Mouse (Mus musculus): ENCODE measurements at regions not wholly inside any gene's neighbourhood (a gene's known extent, or its start where the extent isn't known, plus 50 kb on each side); places are given as distances from the start of the nearest gene placed in this dataset.

DNA sequence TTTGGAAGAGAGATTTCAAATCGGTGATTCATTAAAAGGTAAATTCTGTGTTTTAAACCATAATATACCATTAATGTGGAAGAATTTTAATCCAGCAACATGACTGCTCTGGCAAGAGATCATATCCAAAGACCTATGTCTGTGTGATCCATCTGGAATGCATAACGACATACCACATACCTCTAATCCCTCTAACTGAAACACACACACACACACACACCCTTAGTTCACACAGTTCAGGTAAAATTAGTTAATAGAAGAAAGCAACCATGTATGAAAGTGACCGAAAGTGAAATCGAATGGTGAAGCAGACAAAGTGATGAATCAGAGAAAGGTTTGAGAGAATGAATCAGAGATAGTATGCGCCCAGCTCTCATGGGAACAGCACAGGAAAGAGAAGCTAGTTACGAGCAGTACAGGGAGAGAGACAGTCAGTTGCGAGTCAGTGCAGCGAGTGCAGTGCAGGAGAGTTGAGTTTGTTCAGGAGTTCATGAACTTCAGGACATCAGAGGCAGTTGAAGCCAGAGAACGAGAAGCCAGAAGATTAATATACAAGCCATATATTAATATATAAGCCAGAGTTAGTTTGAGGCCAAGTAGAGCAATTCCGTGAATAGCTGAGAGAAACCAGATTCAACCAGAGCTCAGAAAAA, 213.0 kb upstream of the Celf2 start:
- WGBS: 64% methylated on average over 10 of the region's 10 CpGs
- ATAC-seq (ENCODE audit: insufficient read depth, low FRiP score): no peak
- no peaks in the 10 kb centered on the region for H3K9me3 ChIP-seq (replicated peaks; ENCODE audit: control insufficient read depth, low read length)

DNA sequence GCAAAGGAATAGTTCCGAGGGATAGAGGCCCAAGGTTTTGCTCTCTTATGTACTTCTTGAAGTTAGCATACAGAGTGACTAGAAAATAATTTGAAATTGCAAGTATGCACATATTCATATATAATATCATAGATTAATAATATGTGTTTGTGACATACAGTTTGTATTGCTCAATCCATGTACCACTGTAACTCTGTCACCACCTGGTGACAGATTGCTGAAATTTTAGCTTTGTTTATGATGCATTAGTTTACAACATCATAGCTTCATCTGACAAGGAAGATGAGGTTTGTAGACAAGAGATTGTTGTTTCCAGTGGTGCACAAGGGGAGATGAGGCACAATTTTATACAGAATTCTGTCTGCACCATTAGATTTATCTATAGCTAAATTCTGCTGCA, 201.7 kb upstream of the Celf2 start:
- Histone ChIP-seq H3K27me3 (ENCODE audit: control insufficient read depth, insufficient read depth, low read length) (no peaks in the 10 kb centered on the region), H3K4me1 (ENCODE audit: control insufficient read depth, insufficient read depth, low read length) (no peaks in the 10 kb centered on the region), H3K9ac (ENCODE audit: low read length) (no peak overlapping the region), H3K4me2 (ENCODE audit: low read depth, low read length) (no peak overlapping the region), H3K36me3 (ENCODE audit: control insufficient read depth, insufficient read depth, low read length) (no peaks in the 10 kb centered on the region), H3K4me3 (replicated peaks; ENCODE audit: low read length) (no peak overlapping the region), H3K27ac (ENCODE audit: low read length) (no peak overlapping the region), H3K9me3 (replicated peaks; ENCODE audit: control insufficient read depth, low read length) (no peaks in the 10 kb centered on the region)
- no peak for ATAC-seq (ENCODE audit: insufficient read depth, low FRiP score)
- 84% methylated on average over 1 of the region's 1 CpGs for WGBS

More for the DNA sequence above, 213.0 kb upstream of the Celf2 start:
- no peak overlapping the region for H3K4me3 ChIP-seq (replicated peaks; ENCODE audit: low read length)
- no peaks in the 10 kb centered on the region for H3K4me1 ChIP-seq (ENCODE audit: control insufficient read depth, insufficient read depth, low read length)
- H3K9ac ChIP-seq (ENCODE audit: low read length): no peak overlapping the region
- H3K36me3 ChIP-seq (ENCODE audit: control insufficient read depth, insufficient read depth, low read length): no peaks in the 10 kb centered on the region
- no peak overlapping the region for H3K4me2 ChIP-seq (ENCODE audit: low read depth, low read length)
- H3K27me3 ChIP-seq (ENCODE audit: control insufficient read depth, insufficient read depth, low read length): no peaks in the 10 kb centered on the region
- no peak overlapping the region for H3K27ac ChIP-seq (ENCODE audit: low read length)

DNA sequence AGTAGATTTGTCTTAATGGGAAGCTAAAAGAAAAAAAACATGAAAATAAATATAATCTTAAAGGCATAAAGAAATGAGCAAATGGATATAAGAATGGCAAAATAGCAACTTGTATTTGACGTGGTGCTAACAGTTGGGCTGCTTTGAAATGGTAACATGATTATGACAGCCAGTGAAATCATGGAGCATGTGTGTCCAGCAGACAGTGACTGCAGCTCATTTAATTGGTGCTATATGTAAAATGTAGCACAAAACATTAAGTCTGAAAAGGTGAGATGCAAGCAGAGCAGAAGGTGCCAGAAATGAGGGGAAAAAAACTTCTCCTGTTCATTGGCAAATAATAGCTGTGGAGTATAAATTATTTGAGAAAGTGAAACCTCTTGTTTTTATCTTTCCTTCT, 201.1 kb upstream of the Celf2 start:
- no peak overlapping the region for H3K9ac ChIP-seq (ENCODE audit: low read length)
- H3K4me2 ChIP-seq (ENCODE audit: low read depth, low read length): no peak overlapping the region
- H3K4me3 ChIP-seq (replicated peaks; ENCODE audit: low read length): no peak overlapping the region
- no peaks in the 10 kb centered on the region for H3K9me3 ChIP-seq (replicated peaks; ENCODE audit: control insufficient read depth, low read length)
- WGBS: 70% methylated on average over 1 of the region's 1 CpGs
- ATAC-seq (ENCODE audit: insufficient read depth, low FRiP score): no peak
- no peaks in the 10 kb centered on the region for H3K4me1 ChIP-seq (ENCODE audit: control insufficient read depth, insufficient read depth, low read length)
- no peaks in the 10 kb centered on the region for H3K27me3 ChIP-seq (ENCODE audit: control insufficient read depth, insufficient read depth, low read length)
- no peaks in the 10 kb centered on the region for H3K36me3 ChIP-seq (ENCODE audit: control insufficient read depth, insufficient read depth, low read length)
- no peak overlapping the region for H3K27ac ChIP-seq (ENCODE audit: low read length)

DNA sequence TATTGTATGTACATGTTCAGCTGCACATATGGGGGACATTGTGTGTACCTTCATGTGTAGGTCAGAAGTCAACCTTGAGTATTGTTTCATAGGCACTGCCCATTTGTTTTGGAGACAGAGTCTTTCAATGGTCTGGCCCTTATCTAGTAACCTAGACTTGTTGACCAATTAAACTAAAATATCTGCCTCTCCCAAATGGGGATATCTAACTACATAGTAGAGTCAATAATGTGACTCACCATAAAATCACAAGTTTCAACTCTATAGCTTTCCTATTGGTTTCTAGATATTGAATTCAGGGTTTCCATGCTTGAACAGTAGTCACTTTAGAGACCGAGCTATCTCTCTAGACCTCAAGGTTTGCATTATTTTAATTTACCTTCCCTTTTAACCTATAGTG, 174.0 kb upstream of the Celf2 start:
- H3K9me3 ChIP-seq (replicated peaks; ENCODE audit: control insufficient read depth, low read length): no peaks in the 10 kb centered on the region
- no peaks in the 10 kb centered on the region for H3K36me3 ChIP-seq (ENCODE audit: control insufficient read depth, insufficient read depth, low read length)
- 76% methylated on average over 1 of the region's 1 CpGs for WGBS
- no peak overlapping the region for H3K27ac ChIP-seq (ENCODE audit: low read length)
- H3K4me2 ChIP-seq (ENCODE audit: low read depth, low read length): no peak overlapping the region
- H3K9ac ChIP-seq (ENCODE audit: low read length): no peak overlapping the region
- H3K4me3 ChIP-seq (replicated peaks; ENCODE audit: low read length): no peak overlapping the region
- peak; percentile 71; the same call in 1 of the 2 replicates for ATAC-seq (ENCODE audit: insufficient read depth, low FRiP score)
- H3K4me1 ChIP-seq (ENCODE audit: control insufficient read depth, insufficient read depth, low read length): no peaks in the 10 kb centered on the region
- H3K27me3 ChIP-seq (ENCODE audit: control insufficient read depth, insufficient read depth, low read length): no peaks in the 10 kb centered on the region

DNA sequence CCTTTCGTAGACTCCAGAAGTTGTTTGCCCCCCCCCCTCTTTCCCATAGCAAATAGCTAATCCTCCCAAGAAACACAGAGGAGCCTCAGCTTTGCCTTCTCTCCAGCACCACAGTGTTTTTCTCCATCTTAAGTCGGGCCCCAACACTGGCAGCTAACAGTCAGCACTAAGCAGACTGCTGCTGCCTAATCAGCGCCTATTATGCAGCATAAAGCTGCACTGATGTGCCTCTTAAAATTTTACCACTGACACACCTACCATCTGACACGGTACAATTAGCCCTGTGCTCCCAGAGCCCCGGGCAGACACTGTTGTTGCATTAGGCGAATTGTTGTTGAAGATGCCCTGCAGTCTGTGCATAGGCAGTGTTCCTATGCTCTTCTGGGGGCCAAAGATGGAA, 131.5 kb upstream of the Celf2 start:
- no peaks in the 10 kb centered on the region for H3K4me1 ChIP-seq (ENCODE audit: control insufficient read depth, insufficient read depth, low read length)
- no peak overlapping the region for H3K4me2 ChIP-seq (ENCODE audit: low read depth, low read length)
- no peak for ATAC-seq (ENCODE audit: insufficient read depth, low FRiP score)
- H3K27me3 ChIP-seq (ENCODE audit: control insufficient read depth, insufficient read depth, low read length): no peaks in the 10 kb centered on the region
- no peak overlapping the region for H3K9ac ChIP-seq (ENCODE audit: low read length)
- no peaks in the 10 kb centered on the region for H3K36me3 ChIP-seq (ENCODE audit: control insufficient read depth, insufficient read depth, low read length)
- H3K27ac ChIP-seq (ENCODE audit: low read length): no peak overlapping the region
- 81% methylated on average over 6 of the region's 6 CpGs for WGBS
- no peak overlapping the region for H3K4me3 ChIP-seq (replicated peaks; ENCODE audit: low read length)
- H3K9me3 ChIP-seq (replicated peaks; ENCODE audit: control insufficient read depth, low read length): no peaks in the 10 kb centered on the region

DNA sequence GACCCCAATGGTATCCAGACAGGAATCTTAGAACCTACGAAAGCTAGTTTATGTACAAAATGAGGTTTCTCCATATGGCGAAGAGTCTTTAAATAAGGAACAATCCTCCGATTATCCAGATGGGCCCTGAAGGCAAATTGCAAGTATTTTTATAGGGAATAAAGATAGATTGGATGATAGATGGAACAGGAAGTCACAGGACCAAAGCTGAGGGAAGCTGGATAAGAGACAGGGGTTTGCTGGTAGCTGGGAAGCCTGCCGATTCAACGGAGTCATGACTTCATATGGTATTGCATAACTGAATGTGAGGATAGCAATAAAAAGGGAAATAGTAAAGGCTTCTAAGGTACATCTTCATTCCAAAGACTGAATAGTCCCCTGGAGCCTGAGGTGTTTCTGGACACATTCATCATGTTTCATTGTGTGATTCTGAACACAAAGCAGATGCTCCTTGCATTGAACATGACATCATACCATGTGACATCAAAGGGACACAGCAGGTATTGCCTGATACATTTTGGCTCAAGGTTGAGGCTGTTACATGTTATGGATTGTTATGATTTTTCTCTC, 113.4 kb upstream of the Celf2 start:
- Histone ChIP-seq H3K4me2 (ENCODE audit: low read depth, low read length) (no peak overlapping the region), H3K27me3 (ENCODE audit: control insufficient read depth, insufficient read depth, low read length) (no peaks in the 10 kb centered on the region), H3K36me3 (ENCODE audit: control insufficient read depth, insufficient read depth, low read length) (no peaks in the 10 kb centered on the region), H3K4me3 (replicated peaks; ENCODE audit: low read length) (no peak overlapping the region), H3K9ac (ENCODE audit: low read length) (no peak overlapping the region), H3K9me3 (replicated peaks; ENCODE audit: control insufficient read depth, low read length) (no peaks in the 10 kb centered on the region), H3K4me1 (ENCODE audit: control insufficient read depth, insufficient read depth, low read length) (peaks cover 4% of the 10 kb centered on the region; the same call in 1 of the 2 replicates), H3K27ac (ENCODE audit: low read length) (no peak overlapping the region)
- ATAC-seq (ENCODE audit: insufficient read depth, low FRiP score): no peak
- 91% methylated on average over 5 of the region's 5 CpGs for WGBS

DNA sequence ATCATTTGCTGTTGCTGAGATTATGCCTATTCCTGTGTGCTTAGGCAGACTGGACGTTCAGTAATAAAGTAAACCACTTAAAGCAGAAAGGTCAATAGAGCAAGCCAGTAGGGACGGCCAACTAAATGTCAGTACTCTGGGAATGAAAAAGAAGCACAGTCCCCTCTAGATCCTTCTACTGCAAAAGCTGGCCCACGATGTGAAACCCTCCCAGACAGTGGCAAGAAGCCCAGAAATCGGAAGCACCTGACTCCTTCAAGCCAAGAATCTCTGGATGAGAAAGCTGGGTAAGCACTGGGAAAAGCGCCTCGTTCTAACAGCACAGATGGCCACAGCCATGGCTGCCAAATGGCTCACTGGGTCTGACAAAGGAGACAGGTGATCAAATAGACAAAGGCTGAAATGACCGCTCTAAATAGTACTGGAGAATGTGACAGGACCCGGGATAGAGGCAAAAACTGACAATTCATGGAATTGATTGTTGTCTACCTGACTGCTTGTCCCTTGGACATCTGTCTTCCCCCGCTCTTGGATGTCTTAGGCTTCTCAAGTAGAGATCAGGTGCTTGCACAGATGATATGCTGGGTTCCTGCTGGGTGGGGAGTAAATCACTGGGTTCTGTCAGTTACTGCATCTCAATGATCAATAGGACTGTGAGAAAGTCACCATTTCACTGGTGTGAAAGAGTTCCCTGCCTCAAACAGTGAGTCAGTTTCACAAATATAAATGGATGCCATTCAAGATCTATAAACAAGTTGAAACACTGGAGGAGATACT, 110.7 kb upstream of the Celf2 start:
- no peaks in the 10 kb centered on the region for H3K9me3 ChIP-seq (replicated peaks; ENCODE audit: control insufficient read depth, low read length)
- H3K27me3 ChIP-seq (ENCODE audit: control insufficient read depth, insufficient read depth, low read length): no peaks in the 10 kb centered on the region
- ATAC-seq (ENCODE audit: insufficient read depth, low FRiP score): peak; percentile 87
- H3K4me2 ChIP-seq (ENCODE audit: low read depth, low read length): no peak overlapping the region
- WGBS: 36% methylated on average over 9 of the region's 9 CpGs
- H3K36me3 ChIP-seq (ENCODE audit: control insufficient read depth, insufficient read depth, low read length): no peaks in the 10 kb centered on the region
- peaks cover 4% of the 10 kb centered on the region; the same call in 1 of the 2 replicates for H3K4me1 ChIP-seq (ENCODE audit: control insufficient read depth, insufficient read depth, low read length)
- H3K4me3 ChIP-seq (replicated peaks; ENCODE audit: low read length): no peak overlapping the region
- no peak overlapping the region; the same call in 1 of the 2 replicates for H3K27ac ChIP-seq (ENCODE audit: low read length)
- no peak overlapping the region for H3K9ac ChIP-seq (ENCODE audit: low read length)

DNA sequence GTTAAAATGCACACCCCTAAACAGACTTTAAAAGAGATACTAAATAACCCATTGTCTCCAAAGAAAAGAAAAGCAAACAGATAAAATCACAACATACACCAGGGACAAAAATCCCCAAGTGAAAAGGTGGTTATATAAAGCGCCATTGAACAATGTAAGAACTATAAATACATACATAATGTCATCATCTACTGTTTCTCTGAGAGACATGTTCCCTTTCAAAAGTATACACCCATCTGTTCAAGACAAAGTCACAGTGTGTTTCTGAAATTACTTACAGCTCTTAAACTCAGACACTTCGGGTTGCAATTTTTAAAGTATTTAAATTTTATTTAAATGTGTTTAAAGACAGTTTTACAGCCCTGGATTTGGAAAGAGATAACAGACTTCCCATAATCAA, 68.8 kb upstream of the Celf2 start:
- Histone ChIP-seq H3K27me3 (ENCODE audit: control insufficient read depth, insufficient read depth, low read length) (no peaks in the 10 kb centered on the region), H3K36me3 (ENCODE audit: control insufficient read depth, insufficient read depth, low read length) (no peaks in the 10 kb centered on the region), H3K27ac (ENCODE audit: low read length) (no peak overlapping the region), H3K4me2 (ENCODE audit: low read depth, low read length) (no peak overlapping the region), H3K4me3 (replicated peaks; ENCODE audit: low read length) (no peak overlapping the region), H3K4me1 (ENCODE audit: control insufficient read depth, insufficient read depth, low read length) (no peaks in the 10 kb centered on the region), H3K9ac (ENCODE audit: low read length) (no peak overlapping the region), H3K9me3 (replicated peaks; ENCODE audit: control insufficient read depth, low read length) (no peaks in the 10 kb centered on the region)
- 76% methylated on average over 2 of the region's 2 CpGs for WGBS
- no peak for ATAC-seq (ENCODE audit: insufficient read depth, low FRiP score)
